Mouse (Mus musculus) heart, postnatal 0 days (tissue): ENCODE results near the gene Mllt1. TPM values are rescaled to one million over a fixed set of nuclear protein-coding genes. Genes with fewer than 3 reads are reported as not detected.

ENCODE experiments used
- ATAC-seq: fragments of 200-750 bp; cut with Nextera tagmentation; 2 replicates; pipeline ENCODE4 v1.8.0; 2017; ENCODE audit warnings: low read depth, moderate number of reproducible peaks, moderate library complexity; ENCODE audit not compliant: insufficient read depth
- DNase-seq: peaks from one replicate; pipeline ENCODE4 v3.0.0-alpha.2; 2016; ENCODE audit warnings: low spot score
- H3K27ac ChIP-seq: fragments of 300-500 bp; sonication (generic); 2 replicates; pipeline ENCODE4 v1.5.1; 2014; ENCODE audit warnings: low read depth, mild to moderate bottlenecking
- H3K27me3 ChIP-seq: fragments of 300-500 bp; sonication (generic); 2 replicates; pipeline ENCODE4 v1.6.1; 2014; ENCODE audit warnings: low read length, mixed read lengths; ENCODE audit not compliant: control insufficient read depth, insufficient read depth
- H3K36me3 ChIP-seq: fragments of 300-500 bp; sonication (generic); replicated peaks from 2 replicates; pipeline ENCODE4 v1.6.1; 2014; ENCODE audit warnings: low read length, mixed read lengths; ENCODE audit not compliant: control insufficient read depth, insufficient read depth
- H3K4me1 ChIP-seq: fragments of 300-500 bp; sonication (generic); 2 replicates; pipeline ENCODE4 v1.6.1; 2014; ENCODE audit warnings: antibody characterized with exemption; ENCODE audit not compliant: control insufficient read depth, insufficient read depth
- H3K4me2 ChIP-seq: fragments of 300-500 bp; sonication (generic); 2 replicates; pipeline ENCODE4 v1.6.1; 2014; ENCODE audit warnings: low read depth, mild to moderate bottlenecking, low read length, moderate library complexity
- H3K4me3 ChIP-seq: fragments of 300-500 bp; sonication (generic); 2 replicates; pipeline ENCODE4 v1.5.1; 2014; ENCODE audit warnings: low read depth, low read length
- H3K9ac ChIP-seq: fragments of 300-500 bp; sonication (generic); replicated peaks from 2 replicates; pipeline ENCODE4 v1.6.1; 2014; ENCODE audit warnings: low read depth, low read length, mixed read lengths
- H3K9me3 ChIP-seq: fragments of 300-500 bp; sonication (generic); replicated peaks from 2 replicates; pipeline ENCODE4 v1.6.1; 2016; ENCODE audit warnings: low read length; ENCODE audit not compliant: control insufficient read depth
- CTCF ChIP-seq: IDR thresholded peaks from 2 replicates; pipeline ENCODE4 v1.5.1; 2016; ENCODE audit warnings: antibody characterized with exemption, control low read depth, low read depth
- EP300 ChIP-seq: IDR thresholded peaks from 2 replicates; pipeline ENCODE4 v1.6.1; 2016; ENCODE audit warnings: antibody characterized with exemption, low read depth
- WGBS: fragments of 180-500 bp; shearing (Covaris S2); extraction: QIAGEN DNeasy Blood & Tissue Kit; methylation state at CpG from one replicate; pipeline ENCODE4 v1.1.7; 2014; 5-methylcytosine and 5-hydroxymethylcytosine counted together
- polyA plus RNA-seq: library from polyadenylated mRNA; unstranded; fragments of >200 nt; fragmentation: Nextera tagmentation; extraction: Ambion mirVana; gene quantifications from 2 replicates; pipeline ENCODE4 v1.2.1, GENCODE M21; 2015
- total RNA-seq: library from RNA; depleted of rRNA; stranded (reverse); fragments of >200 nt; gene quantifications from 2 replicates; pipeline ENCODE4 v1.2.3, GENCODE M21; 2014; ENCODE audit warnings: low replicate concordance

Gene Mllt1
- total and polyA plus RNA-seq, 2 experiments from 2014 or later = 15.3 to 29.8 TPM

- Histone ChIP-seq H3K4me3 (no peak overlapping the region), H3K4me1 (peaks cover 6% of the 10 kb centered on the region), H3K27ac (no peak overlapping the region), H3K36me3 (no peaks in the 10 kb centered on the region), H3K4me2 (0 out of 2 replicates have a peak overlapping the region, but pooled peaks have one; percentile 50), H3K9me3 (no peaks in the 10 kb centered on the region; the same call in 1 of the 2 replicates), H3K9ac (no peak overlapping the region), H3K27me3 (no peaks in the 10 kb centered on the region)
- peak; percentile 36; the same call in 1 of the 2 replicates for ATAC-seq
- DNase-seq = peak; percentile 45
- WGBS = 29% methylated on average over 5 of the region's 5 CpGs
- no peak for TF ChIP-seq EP300
- TF ChIP-seq CTCF = no peak
Observed at GRCm38 (mm10) chr17:56884331-56884730, 50.9 kb downstream of the Mllt1 start.

GRCm38 (mm10) chr17:56883612-56884011 lies 51.6 kb downstream of the Mllt1 start:
- Histone ChIP-seq H3K4me1 (peaks cover 6% of the 10 kb centered on the region), H3K4me2 (peak overlapping the region; percentile 50), H3K9ac (no peak overlapping the region), H3K27ac (no peak overlapping the region), H3K27me3 (no peaks in the 10 kb centered on the region), H3K36me3 (no peaks in the 10 kb centered on the region), H3K4me3 (peak overlapping the region; percentile 14), H3K9me3 (no peaks in the 10 kb centered on the region; the same call in 1 of the 2 replicates)
- WGBS = 20% methylated on average over 17 of the region's 17 CpGs
- TF ChIP-seq CTCF (no peak), EP300 (no peak)
- ATAC-seq = peak; percentile 54
- DNase-seq = no peak

- Histone ChIP-seq H3K27me3 (no peaks in the 10 kb centered on the region), H3K4me1 (no peaks in the 10 kb centered on the region), H3K36me3 (no peaks in the 10 kb centered on the region), H3K27ac (no peak overlapping the region), H3K4me3 (no peak overlapping the region), H3K9me3 (no peaks in the 10 kb centered on the region), H3K4me2 (no peak overlapping the region), H3K9ac (no peak overlapping the region)
- 86% methylated on average over 19 of the region's 19 CpGs for WGBS
- DNase-seq (no peak), ATAC-seq (no peak)
- TF ChIP-seq CTCF = no peak
- TF ChIP-seq EP300 = no peak
Observed at GRCm38 (mm10) chr17:56877426-56877825, 57.8 kb downstream of the Mllt1 start.

GRCm38 (mm10) chr17:56876981-56877380 lies 58.2 kb downstream of the Mllt1 start:
- no peaks in the 10 kb centered on the region for H3K4me1 ChIP-seq
- TF ChIP-seq EP300 (no peak), CTCF (no peak)

GRCm38 (mm10) chr17:56876465-56876864 lies 58.8 kb downstream of the Mllt1 start:
- WGBS = 69% methylated on average over 3 of the region's 3 CpGs
- no peak; the same call in 1 of the 2 replicates for ATAC-seq
- Histone ChIP-seq H3K9me3 (no peaks in the 10 kb centered on the region), H3K27me3 (no peaks in the 10 kb centered on the region), H3K36me3 (no peaks in the 10 kb centered on the region), H3K27ac (no peak overlapping the region), H3K4me3 (no peak overlapping the region), H3K4me1 (no peaks in the 10 kb centered on the region), H3K9ac (no peak overlapping the region), H3K4me2 (no peak overlapping the region)
- TF ChIP-seq CTCF = no peak
- TF ChIP-seq EP300 = no peak
- DNase-seq = no peak

More at GRCm38 (mm10) chr17:56876981-56877380, 58.2 kb downstream of the Mllt1 start:
- Histone ChIP-seq H3K27ac (no peak overlapping the region), H3K36me3 (no peaks in the 10 kb centered on the region), H3K9me3 (no peaks in the 10 kb centered on the region), H3K4me2 (no peak overlapping the region), H3K4me3 (no peak overlapping the region), H3K9ac (no peak overlapping the region), H3K27me3 (no peaks in the 10 kb centered on the region)
- DNase-seq (no peak), ATAC-seq (no peak; the same call in 1 of the 2 replicates)
- WGBS = 65% methylated on average over 8 of the region's 8 CpGs

GRCm38 (mm10) chr17:56874936-56875651 lies 60.1 kb downstream of the Mllt1 start, which contains the start of gene 1700061G19Rik:
Gene 1700061G19Rik (plus strand): TSS chr17:56875477.
- Histone ChIP-seq H3K27ac (no peak within 1 kb of the TSS), H3K4me3 (no peak within 1 kb of the TSS), H3K27me3 (no peaks in the 10 kb centered on the region), H3K9ac (no peak within 1 kb of the TSS), H3K36me3 (no peaks in the 10 kb centered on the region), H3K4me1 (no peaks in the 10 kb centered on the region), H3K9me3 (no peaks in the 10 kb centered on the region), H3K4me2 (no peak within 1 kb of the TSS)
- ATAC-seq (no peak), DNase-seq (no peak)
- WGBS = 66% methylated on average over 12 of the region's 12 CpGs
- no peak for TF ChIP-seq CTCF
- TF ChIP-seq EP300 = no peak
